In genomic region chr7:35754033-35754885, GRCm38 (mm10) we compare ENCODE assay signal across 8 mouse cellular contexts. TPM values are rescaled to one million over a fixed set of nuclear protein-coding genes. Genes with fewer than 3 reads are reported as not detected.
DNase-seq lines count a peak whose midpoint lies in the region; ATAC-seq lines count a peak whose summit lies in the region.

Gene Dpy19l3, minus strand, starts transcription at chr7:35754454.

- H3K4me2 ChIP-seq in embryonic facial prominence, embryonic 11.5 days (ENCODE audit: low read depth, low read length): peak within 1 kb of the TSS; percentile 89
- H3K4me2 ChIP-seq in limb, embryonic 11.5 days (ENCODE audit: low read depth, severe bottlenecking): peak within 1 kb of the TSS; percentile 84
- peak within 1 kb of the TSS; percentile 94 for H3K4me2 ChIP-seq in midbrain, embryonic 14.5 days (ENCODE audit: low read length)

- no peaks in the 10 kb centered on the region for H3K27me3 ChIP-seq in embryonic facial prominence, embryonic 11.5 days (ENCODE audit: control insufficient read depth, insufficient read depth, low read length)
- no peaks in the 10 kb centered on the region for H3K27me3 ChIP-seq in limb, embryonic 11.5 days (ENCODE audit: control insufficient read depth, insufficient read depth, low read length)
- H3K27me3 ChIP-seq in midbrain, embryonic 14.5 days (ENCODE audit: control insufficient read depth, insufficient read depth, low read length): no peaks in the 10 kb centered on the region

- H3K27ac ChIP-seq in embryonic facial prominence, embryonic 11.5 days (replicated peaks; ENCODE audit: low read depth, low read length): peak within 1 kb of the TSS; percentile 41
- H3K27ac ChIP-seq in limb, embryonic 11.5 days (replicated peaks; ENCODE audit: low read depth, low read length): peak within 1 kb of the TSS; percentile 9; the same call in 1 of the 2 replicates
- H3K27ac ChIP-seq in midbrain, embryonic 14.5 days (replicated peaks; ENCODE audit: low read depth, low read length): peak within 1 kb of the TSS; percentile 63

- no peaks in the 10 kb centered on the region for H3K4me1 ChIP-seq in embryonic facial prominence, embryonic 11.5 days (ENCODE audit: control insufficient read depth, insufficient read depth, low read length)
- peaks cover 3% of the 10 kb centered on the region; the same call in 1 of the 2 replicates for H3K4me1 ChIP-seq in limb, embryonic 11.5 days (ENCODE audit: control insufficient read depth, insufficient read depth, low read length)
- H3K4me1 ChIP-seq in midbrain, embryonic 14.5 days (ENCODE audit: control insufficient read depth, insufficient read depth, low read length): peaks cover 9% of the 10 kb centered on the region; the same call in 1 of the 2 replicates

- no peaks in the 10 kb centered on the region for H3K9me3 ChIP-seq in embryonic facial prominence, embryonic 11.5 days (replicated peaks; ENCODE audit: control insufficient read depth, low read length)
- no peaks in the 10 kb centered on the region for H3K9me3 ChIP-seq in limb, embryonic 11.5 days (ENCODE audit: control insufficient read depth, low read length)
- H3K9me3 ChIP-seq in midbrain, embryonic 14.5 days (ENCODE audit: control insufficient read depth, low read length): no peaks in the 10 kb centered on the region

- peak; percentile 66 for DNase-seq in 3134 (ENCODE audit: extremely low read depth, insufficient read length, low spot score)
- DNase-seq in adrenal gland, postnatal 25 days: peak; percentile 93
- peak; percentile 91 for DNase-seq in embryonic facial prominence, embryonic 11.5 days (ENCODE audit: low spot score)
- DNase-seq in heart, adult 11 months: peak; percentile 99
- DNase-seq in kidney, adult 11 months: peak; percentile 84
- DNase-seq in limb, embryonic 11.5 days (ENCODE audit: low spot score): peak; percentile 95
- DNase-seq in midbrain, embryonic 14.5 days: peak; percentile 93
- DNase-seq in spleen, adult 12 weeks (ENCODE audit: low spot score): peak; percentile 78

- H3K4me3 ChIP-seq in embryonic facial prominence, embryonic 11.5 days (ENCODE audit: low read depth, low read length): peak within 1 kb of the TSS; percentile 89
- H3K4me3 ChIP-seq in limb, embryonic 11.5 days (ENCODE audit: low read depth, low read length): peak within 1 kb of the TSS; percentile 86
- peak within 1 kb of the TSS; percentile 88 for H3K4me3 ChIP-seq in midbrain, embryonic 14.5 days (replicated peaks; ENCODE audit: low read depth, low read length)

- no peaks in the 10 kb centered on the region; the same call in 1 of the 2 replicates for H3K36me3 ChIP-seq in embryonic facial prominence, embryonic 11.5 days (replicated peaks; ENCODE audit: control insufficient read depth, insufficient read depth, low read depth, low read length)
- H3K36me3 ChIP-seq in limb, embryonic 11.5 days (ENCODE audit: control insufficient read depth, insufficient read depth, low read length): no peaks in the 10 kb centered on the region
- peaks cover 23% of the 10 kb centered on the region for H3K36me3 ChIP-seq in midbrain, embryonic 14.5 days (ENCODE audit: control insufficient read depth, insufficient read depth, low read length)

- H3K9ac ChIP-seq in embryonic facial prominence, embryonic 11.5 days (replicated peaks; ENCODE audit: low read length): peak within 1 kb of the TSS; percentile 68
- H3K9ac ChIP-seq in limb, embryonic 11.5 days (ENCODE audit: low read length): peak within 1 kb of the TSS; percentile 73
- H3K9ac ChIP-seq in midbrain, embryonic 14.5 days (replicated peaks; ENCODE audit: low read length): peak within 1 kb of the TSS; percentile 75

- peak; percentile 96 for ATAC-seq in embryonic facial prominence, embryonic 11.5 days (replicated peaks; ENCODE audit: insufficient number of reproducible peaks, low FRiP score, low TSS enrichment, low read depth)
- peak; percentile 96 for ATAC-seq in limb, embryonic 11.5 days (ENCODE audit: insufficient number of reproducible peaks, low FRiP score, low TSS enrichment, low read depth)
- peak; percentile 97 for ATAC-seq in midbrain, embryonic 14.5 days (ENCODE audit: low FRiP score, low TSS enrichment)

- 1% methylated on average over 70 of the region's 70 CpGs for WGBS in embryonic facial prominence, embryonic 11.5 days
- 1% methylated on average over 68 of the region's 70 CpGs for WGBS in limb, embryonic 11.5 days
- WGBS in midbrain, embryonic 14.5 days: under 1% methylated on average over 69 of the region's 70 CpGs

RNA-seq across cellular contexts. Expression of gene Dpy19l3, which starts in this region (rescaled TPM):
- 31.5 and 60.8 TPM in 2 replicates for total RNA-seq in adrenal gland, postnatal 25 days (2021)
- polyA plus RNA-seq in embryonic facial prominence, embryonic 11.5 days (2014; fragmentation: Nextera tagmentation; extraction: Ambion mirVana): 39.2 and 39.5 TPM in 2 replicates
- polyA plus RNA-seq in limb, embryonic 11.5 days (2014; fragmentation: Nextera tagmentation; extraction: Ambion mirVana): 34.3 and 43.7 TPM in 2 replicates
- 44.1 and 52.7 TPM in 2 replicates for polyA plus RNA-seq in midbrain, embryonic 14.5 days (2014; fragmentation: Nextera tagmentation; extraction: Ambion mirVana)

Comparison
In these comparisons a context has a peak if more than half of its experiments do, and no peak if none do; other contexts are left out.
1. Peak in every context shown above with its lines: DNase-seq, ATAC-seq, H3K4me3 ChIP-seq and H3K27ac ChIP-seq.
2. H3K27ac ChIP-seq: peak in every context shown above with its lines; median percentile 63 in midbrain, embryonic 14.5 days; 41 in embryonic facial prominence, embryonic 11.5 days; 9 in limb, embryonic 11.5 days.